Mouse (Mus musculus): ENCODE results near the gene Fos. TPM values are rescaled to one million over a fixed set of nuclear protein-coding genes. Genes with fewer than 3 reads are reported as not detected.

Gene Fos
- total RNA-seq, 1 experiment, result 10.3 TPM

- in situ Hi-C loops (cut with MboI; ENCODE audit: low sequenced_read_pairs in 2 of 2, unreplicated experiment in 2 of 2), result no loop called here
- Histone ChIP-seq H3K4me1 (ENCODE audit: control insufficient read depth in 2 of 2, insufficient read depth in 2 of 2, low read length in 2 of 2, poor library complexity in 1 of 2) (peaks cover 0 to 12% of the 10 kb centered on the region in 2 experiments; a peak in 2 of 4 replicates), H3K36me3 (ENCODE audit: control insufficient read depth, insufficient read depth, low read length, poor library complexity, severe bottlenecking) (peaks cover 6% of the 10 kb centered on the region; the same call in 1 of the 2 replicates), H3K9ac (ENCODE audit: insufficient read depth, low read depth, low read length, poor library complexity, severe bottlenecking) (no peak overlapping the region), H3K9me3 (ENCODE audit: control insufficient read depth, insufficient read depth, low read depth, low read length) (no peaks in the 10 kb centered on the region), H3K4me3 (ENCODE audit: insufficient read depth in 1 of 2, low read depth in 1 of 2, low read length in 2 of 2, poor library complexity in 1 of 2, severe bottlenecking in 1 of 2) (no peak overlapping the region), H3K27ac (ENCODE audit: insufficient read depth, low read depth, low read length, poor library complexity, severe bottlenecking) (no peak overlapping the region)
- no peak for TF ChIP-seq HCFC1 (IDR thresholded peaks at IDR 0.05; ENCODE audit: borderline replicate concordance, insufficient read depth, low read length)
- TF ChIP-seq ZC3H11A (IDR thresholded peaks at IDR 0.05; ENCODE audit: borderline replicate concordance, low read depth, low read length), result no peak
- TF ChIP-seq ZNF384 (IDR thresholded peaks at IDR 0.05; ENCODE audit: low read depth, low read length), result no peak
- no peak for TF ChIP-seq CHD2 (IDR thresholded peaks at IDR 0.05; ENCODE audit: low read depth, low read length)
- TF ChIP-seq MAFK (IDR thresholded peaks at IDR 0.05; ENCODE audit: insufficient read depth, low read depth, low read length), result no peak
- DNase-seq (ENCODE audit: low read depth, low spot score), result no peak
Observed at GRCm38 (mm10) chr12:85477804-85478203, 4.1 kb downstream of the Fos start.

DNA sequence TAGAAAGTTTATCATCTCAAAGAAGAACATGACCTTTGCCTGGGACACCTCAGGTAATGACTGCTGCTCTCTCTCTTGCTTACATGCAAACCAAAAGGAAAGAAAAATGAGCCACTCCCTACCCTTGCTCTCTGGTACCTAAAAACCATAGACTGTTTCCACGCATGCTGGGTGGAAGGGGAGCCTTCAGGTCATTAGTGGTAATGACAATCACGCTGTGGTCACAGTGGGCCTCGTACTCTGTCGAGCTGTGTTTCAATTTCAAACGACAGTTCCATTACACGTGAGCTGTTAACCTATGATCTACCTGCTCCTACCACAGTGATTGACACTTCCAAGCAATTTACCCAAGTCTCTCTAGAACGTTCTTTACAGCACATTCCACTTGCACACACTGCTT lies 5.0 kb downstream of the Fos start:
- H3K36me3 ChIP-seq (ENCODE audit: control insufficient read depth, insufficient read depth, low read length, poor library complexity, severe bottlenecking), result peaks cover 6% of the 10 kb centered on the region; the same call in 1 of the 2 replicates
- H3K9me3 ChIP-seq (ENCODE audit: control insufficient read depth, insufficient read depth, low read depth, low read length), result no peaks in the 10 kb centered on the region
- no peak for DNase-seq (ENCODE audit: low read depth, low spot score)
- no peak for TF ChIP-seq ZC3H11A (IDR thresholded peaks at IDR 0.05; ENCODE audit: borderline replicate concordance, low read depth, low read length)
- no peak for TF ChIP-seq CHD2 (IDR thresholded peaks at IDR 0.05; ENCODE audit: low read depth, low read length)
- TF ChIP-seq HCFC1 (IDR thresholded peaks at IDR 0.05; ENCODE audit: borderline replicate concordance, insufficient read depth, low read length), result no peak
- TF ChIP-seq MAFK (IDR thresholded peaks at IDR 0.05; ENCODE audit: insufficient read depth, low read depth, low read length), result no peak
- no peak for TF ChIP-seq ZNF384 (IDR thresholded peaks at IDR 0.05; ENCODE audit: low read depth, low read length)
- no peak overlapping the region for H3K27ac ChIP-seq (ENCODE audit: insufficient read depth, low read depth, low read length, poor library complexity, severe bottlenecking)
- no peak overlapping the region for H3K4me3 ChIP-seq (ENCODE audit: insufficient read depth in 1 of 2, low read depth in 1 of 2, low read length in 2 of 2, poor library complexity in 1 of 2, severe bottlenecking in 1 of 2)
- H3K4me1 ChIP-seq (ENCODE audit: control insufficient read depth in 2 of 2, insufficient read depth in 2 of 2, low read length in 2 of 2, poor library complexity in 1 of 2), result peaks cover 0 to 9% of the 10 kb centered on the region in 2 experiments; a peak in 2 of 4 replicates
- in situ Hi-C loops (cut with MboI; ENCODE audit: low sequenced_read_pairs in 2 of 2, unreplicated experiment in 2 of 2), result no loop called here
- no peak overlapping the region for H3K9ac ChIP-seq (ENCODE audit: insufficient read depth, low read depth, low read length, poor library complexity, severe bottlenecking)

GRCm38 (mm10) chr12:85479190-85479589 lies 5.5 kb downstream of the Fos start:
- peaks cover 0 to 9% of the 10 kb centered on the region in 2 experiments; a peak in 2 of 4 replicates for H3K4me1 ChIP-seq (ENCODE audit: control insufficient read depth in 2 of 2, insufficient read depth in 2 of 2, low read length in 2 of 2, poor library complexity in 1 of 2)
- peaks cover 6% of the 10 kb centered on the region; the same call in 1 of the 2 replicates for H3K36me3 ChIP-seq (ENCODE audit: control insufficient read depth, insufficient read depth, low read length, poor library complexity, severe bottlenecking)
- DNase-seq (ENCODE audit: low read depth, low spot score), result no peak
- TF ChIP-seq ZNF384 (IDR thresholded peaks at IDR 0.05; ENCODE audit: low read depth, low read length), result no peak
- no peak for TF ChIP-seq ZC3H11A (IDR thresholded peaks at IDR 0.05; ENCODE audit: borderline replicate concordance, low read depth, low read length)
- TF ChIP-seq CHD2 (IDR thresholded peaks at IDR 0.05; ENCODE audit: low read depth, low read length), result no peak
- TF ChIP-seq HCFC1 (IDR thresholded peaks at IDR 0.05; ENCODE audit: borderline replicate concordance, insufficient read depth, low read length), result no peak
- TF ChIP-seq MAFK (IDR thresholded peaks at IDR 0.05; ENCODE audit: insufficient read depth, low read depth, low read length), result no peak
- H3K4me3 ChIP-seq (ENCODE audit: insufficient read depth in 1 of 2, low read depth in 1 of 2, low read length in 2 of 2, poor library complexity in 1 of 2, severe bottlenecking in 1 of 2), result no peak overlapping the region
- no peak overlapping the region for H3K27ac ChIP-seq (ENCODE audit: insufficient read depth, low read depth, low read length, poor library complexity, severe bottlenecking)
- H3K9ac ChIP-seq (ENCODE audit: insufficient read depth, low read depth, low read length, poor library complexity, severe bottlenecking), result no peak overlapping the region
- no peaks in the 10 kb centered on the region for H3K9me3 ChIP-seq (ENCODE audit: control insufficient read depth, insufficient read depth, low read depth, low read length)
- in situ Hi-C loops (cut with MboI; ENCODE audit: low sequenced_read_pairs in 2 of 2, unreplicated experiment in 2 of 2), result no loop called here

- no peak for DNase-seq (ENCODE audit: low read depth, low spot score)
- TF ChIP-seq ZNF384 (IDR thresholded peaks at IDR 0.05; ENCODE audit: low read depth, low read length), result no peak
- no peak for TF ChIP-seq HCFC1 (IDR thresholded peaks at IDR 0.05; ENCODE audit: borderline replicate concordance, insufficient read depth, low read length)
- no peak for TF ChIP-seq ZC3H11A (IDR thresholded peaks at IDR 0.05; ENCODE audit: borderline replicate concordance, low read depth, low read length)
- TF ChIP-seq CHD2 (IDR thresholded peaks at IDR 0.05; ENCODE audit: low read depth, low read length), result no peak
- H3K9ac ChIP-seq (ENCODE audit: insufficient read depth, low read depth, low read length, poor library complexity, severe bottlenecking), result no peak overlapping the region
- H3K4me1 ChIP-seq (ENCODE audit: control insufficient read depth in 2 of 2, insufficient read depth in 2 of 2, low read length in 2 of 2, poor library complexity in 1 of 2), result peaks cover 0 to 9% of the 10 kb centered on the region in 2 experiments; a peak in 1 of 4 replicates
- no peak overlapping the region for H3K27ac ChIP-seq (ENCODE audit: insufficient read depth, low read depth, low read length, poor library complexity, severe bottlenecking)
- in situ Hi-C loops (cut with MboI; ENCODE audit: low sequenced_read_pairs in 2 of 2, unreplicated experiment in 2 of 2), result loop anchor here (10.0 kb wide), 2 partner anchors 118 to 138 kb away; no protein-coding TSS in a partner anchor
- H3K4me3 ChIP-seq (ENCODE audit: insufficient read depth in 1 of 2, low read depth in 1 of 2, low read length in 2 of 2, poor library complexity in 1 of 2, severe bottlenecking in 1 of 2), result no peak overlapping the region
- H3K36me3 ChIP-seq (ENCODE audit: control insufficient read depth, insufficient read depth, low read length, poor library complexity, severe bottlenecking), result no peaks in the 10 kb centered on the region
- H3K9me3 ChIP-seq (ENCODE audit: control insufficient read depth, insufficient read depth, low read depth, low read length), result no peaks in the 10 kb centered on the region
Observed at GRCm38 (mm10) chr12:85483155-85483554, 9.5 kb downstream of the Fos start.

Data from ES-E14 (cell line).